Mouse (Mus musculus) C2C12 (cell line): ENCODE measurements around the gene Pik3ap1.

Experiments
- CTCF ChIP-seq: IDR thresholded peaks from one replicate; pipeline ENCODE4 v1.5.1; 2011; ENCODE audit not compliant: control insufficient read depth, insufficient read depth, insufficient read length
- MAX ChIP-seq: IDR thresholded peaks from one replicate; pipeline ENCODE4 v1.6.1; 2011; ENCODE audit warnings: mild to moderate bottlenecking, control low read depth
- MYOD1 ChIP-seq: IDR thresholded peaks from one replicate; pipeline ENCODE4 v1.6.1; 2011; ENCODE audit warnings: low read depth; ENCODE audit not compliant: control insufficient read depth, insufficient read length
- MYOG ChIP-seq: IDR thresholded peaks from one replicate; pipeline ENCODE4 v1.6.1; 2011; ENCODE audit not compliant: control insufficient read depth, insufficient read length; ENCODE audit errors: extremely low read depth
- USF1 ChIP-seq: IDR thresholded peaks from one replicate; pipeline ENCODE4 v1.6.1; 2011; ENCODE audit warnings: low read depth, mild to moderate bottlenecking, control low read depth, moderate library complexity

DNA sequence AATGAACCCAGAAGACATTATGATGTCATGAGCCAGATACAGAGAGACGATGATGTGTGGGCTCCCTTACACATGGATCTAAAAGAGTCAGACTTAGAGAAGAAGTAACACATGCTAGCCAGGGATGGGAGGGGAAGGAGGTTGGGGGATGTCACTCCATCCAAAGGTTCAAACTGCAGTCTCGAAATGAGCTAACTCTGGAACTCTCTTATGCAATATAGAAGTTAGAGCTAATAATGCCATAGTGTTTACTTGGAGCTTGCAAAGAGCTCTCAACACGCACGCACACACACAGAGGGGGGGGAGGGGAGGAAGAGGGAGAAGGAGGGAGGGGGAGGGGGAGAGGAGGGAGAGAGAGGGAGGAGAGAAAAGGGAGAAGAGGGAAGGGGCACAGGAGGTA, 13.5 kb downstream of the Pik3ap1 start:
- no peak for TF ChIP-seq CTCF
- no peak for TF ChIP-seq MAX
- no peak for TF ChIP-seq USF1
- TF ChIP-seq MYOD1, result no peak
- TF ChIP-seq MYOG, result no peak
